Mouse (Mus musculus) embryonic fibroblast, embryonic 13.5 days (primary cell): Measurements from ENCODE around the gene Zfyve27.

Experiments used
- CTCF ChIP-seq: IDR thresholded peaks from 2 replicates; pipeline ENCODE4 v1.5.1; 2011; ENCODE audit warnings: mild to moderate bottlenecking, control low read depth, low read length, moderate library complexity, borderline replicate concordance; ENCODE audit not compliant: insufficient read depth
- POLR2A ChIP-seq: IDR thresholded peaks from 2 replicates; pipeline ENCODE4 v1.6.1; 2011; ENCODE audit warnings: low read depth, mild to moderate bottlenecking, control low read depth, low read length, moderate library complexity

GRCm38 (mm10) chr19:42217374-42217763 lies 53.6 kb downstream of the Zfyve27 start:
- TF ChIP-seq POLR2A (no peak), CTCF (peak; percentile 52; the same call in 1 of the 2 replicates)
